Mouse (Mus musculus) cortical plate, adult 2 months (tissue): Measurements from ENCODE around the gene Nomo1.

Source experiments
- CTCF ChIP-seq: fragments of 200-500 bp; IDR thresholded peaks from 2 replicates; pipeline ENCODE4 v1.5.1; 2011; ENCODE audit warnings: mild to moderate bottlenecking, control low read depth, low read length; ENCODE audit not compliant: insufficient read depth; ENCODE audit errors: extremely low read depth
- POLR2A ChIP-seq: fragments of 200-500 bp; IDR thresholded peaks from 2 replicates; pipeline ENCODE4 v1.6.1; 2011; ENCODE audit warnings: mild to moderate bottlenecking, low read length, control low read depth; ENCODE audit not compliant: insufficient read depth; ENCODE audit errors: extremely low read depth

- TF ChIP-seq CTCF (peak; percentile 50), POLR2A (no peak)
Observed at GRCm38 (mm10) chr7:46100563-46100962, 67.1 kb downstream of the Nomo1 start, which contains the start of gene Kcnj11.
